Mouse (Mus musculus) lung, postnatal 0 days (tissue): ENCODE results near the gene Hlcs.
A peak's percentile ranks its signal among the peaks of the same experiment; 100 is the strongest.

Experiments
- CTCF ChIP-seq: IDR thresholded peaks from 2 replicates; pipeline ENCODE4 v1.5.1; 2016; ENCODE audit warnings: antibody characterized with exemption, mild to moderate bottlenecking
- EP300 ChIP-seq: IDR thresholded peaks from 2 replicates; pipeline ENCODE4 v1.6.1; 2016; ENCODE audit warnings: antibody characterized with exemption, mild to moderate bottlenecking, control low read depth

DNA sequence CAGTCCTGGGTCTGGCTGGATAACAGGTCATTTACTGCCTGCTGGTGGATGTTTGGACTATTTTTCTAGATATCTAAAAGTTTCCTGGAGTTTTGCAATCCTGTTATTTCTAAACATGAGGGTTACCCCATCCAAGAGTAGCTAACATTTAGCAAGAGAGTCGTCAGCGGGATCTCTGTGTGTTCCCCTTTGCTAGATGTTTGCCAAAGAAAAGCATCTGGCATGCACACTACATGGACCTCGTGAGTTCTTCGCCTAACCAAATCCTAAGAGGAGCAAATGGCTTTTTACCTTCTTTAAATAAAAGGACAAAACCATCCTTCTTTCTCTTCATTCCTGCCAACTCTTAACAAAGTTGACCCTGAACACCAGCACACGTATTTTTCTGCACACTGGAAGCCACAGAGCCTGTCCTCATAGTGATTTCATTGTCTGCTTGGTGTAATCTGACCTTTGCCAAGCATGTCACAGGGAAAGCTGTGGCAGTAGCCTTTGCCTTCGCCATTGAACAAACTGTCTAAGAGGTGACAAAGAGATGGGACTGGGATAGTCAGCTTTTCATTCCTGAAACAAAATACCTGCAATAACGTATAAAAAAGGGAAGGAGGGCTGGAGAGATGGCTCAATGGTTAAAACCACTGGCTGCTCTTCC is 33.8 kb upstream of the Hlcs start:
- TF ChIP-seq CTCF (0 out of 2 replicates have a peak, but pooled peaks have one; percentile 29), EP300 (no peak)
